Mouse (Mus musculus) C2C12 (cell line): ENCODE data around the gene Faf1. TPM values are rescaled to one million over a fixed set of nuclear protein-coding genes. Genes with fewer than 3 reads are reported as not detected.

Experiments
- H3K27me3 ChIP-seq: one replicate; pipeline ENCODE4 v1.6.1; 2011; ENCODE audit not compliant: control insufficient read depth, insufficient read depth, insufficient read length
- H3K36me3 ChIP-seq: one replicate; pipeline ENCODE4 v1.6.1; 2011; ENCODE audit not compliant: control insufficient read depth, insufficient read depth
- H3K4me3 ChIP-seq: one replicate; pipeline ENCODE4 v1.5.1; 2011; ENCODE audit warnings: mild to moderate bottlenecking, control low read depth; ENCODE audit not compliant: poor library complexity, insufficient read depth, severe bottlenecking
- H3K79me2 ChIP-seq: one replicate; pipeline ENCODE4 v1.6.1; 2011; ENCODE audit not compliant: control insufficient read depth, insufficient read depth
- H3K79me3 ChIP-seq: one replicate; pipeline ENCODE4 v1.6.1; 2011; ENCODE audit warnings: low read depth, control low read depth
- H3ac ChIP-seq: one replicate; pipeline ENCODE3; 2011; ENCODE audit warnings: low read depth; ENCODE audit not compliant: control insufficient read depth, insufficient read length
- CEBPB ChIP-seq: IDR thresholded peaks from one replicate; pipeline ENCODE4 v1.6.1; 2011; ENCODE audit warnings: low read depth, mild to moderate bottlenecking, control low read depth, moderate library complexity
- CTCF ChIP-seq: IDR thresholded peaks from one replicate; pipeline ENCODE4 v1.5.1; 2011; ENCODE audit not compliant: control insufficient read depth, insufficient read depth, insufficient read length
- FOSL1 ChIP-seq: IDR thresholded peaks from one replicate; pipeline ENCODE4 v1.8.0; 2011; ENCODE audit warnings: mild to moderate bottlenecking, low read length; ENCODE audit not compliant: poor library complexity, insufficient read depth, severe bottlenecking
- MAX ChIP-seq: IDR thresholded peaks from one replicate; pipeline ENCODE4 v1.6.1; 2011; ENCODE audit warnings: mild to moderate bottlenecking, control low read depth
- MYOD1 ChIP-seq: IDR thresholded peaks from one replicate; pipeline ENCODE4 v1.6.1; 2011; ENCODE audit warnings: low read depth; ENCODE audit not compliant: control insufficient read depth, insufficient read length
- MYOG ChIP-seq: IDR thresholded peaks from one replicate; pipeline ENCODE4 v1.6.1; 2011; ENCODE audit not compliant: control insufficient read depth, insufficient read length; ENCODE audit errors: extremely low read depth
- USF1 ChIP-seq: IDR thresholded peaks from one replicate; pipeline ENCODE4 v1.6.1; 2011; ENCODE audit warnings: low read depth, mild to moderate bottlenecking, control low read depth, moderate library complexity
- polyA plus RNA-seq: library from polyadenylated mRNA; unstranded; fragments of >200 nt; fragmentation: generic; extraction: Trizol; gene quantifications from one replicate; pipeline ENCODE4 v1.2.1, GENCODE M21; 2012; ENCODE audit warnings: missing spikeins

Gene Faf1
- polyA plus RNA-seq, 1 experiment, result 21.4 TPM

- H3K79me3 ChIP-seq, result peaks cover 32% of the 10 kb centered on the region
- H3ac ChIP-seq, result no peak overlapping the region
- TF ChIP-seq MAX, result no peak
- TF ChIP-seq FOSL1, result no peak
- no peak for TF ChIP-seq CEBPB
- no peak for TF ChIP-seq CTCF
- no peak for TF ChIP-seq MYOG
- no peak for TF ChIP-seq MYOD1
- TF ChIP-seq USF1, result no peak
- no peaks in the 10 kb centered on the region for H3K27me3 ChIP-seq
- H3K4me3 ChIP-seq, result no peak overlapping the region
- H3K79me2 ChIP-seq, result peaks cover 44% of the 10 kb centered on the region
- peaks cover 11% of the 10 kb centered on the region for H3K36me3 ChIP-seq
Measured at GRCm38 (mm10) chr4:109660568-109660967, 15.8 kb upstream of the Faf1 start.

DNA sequence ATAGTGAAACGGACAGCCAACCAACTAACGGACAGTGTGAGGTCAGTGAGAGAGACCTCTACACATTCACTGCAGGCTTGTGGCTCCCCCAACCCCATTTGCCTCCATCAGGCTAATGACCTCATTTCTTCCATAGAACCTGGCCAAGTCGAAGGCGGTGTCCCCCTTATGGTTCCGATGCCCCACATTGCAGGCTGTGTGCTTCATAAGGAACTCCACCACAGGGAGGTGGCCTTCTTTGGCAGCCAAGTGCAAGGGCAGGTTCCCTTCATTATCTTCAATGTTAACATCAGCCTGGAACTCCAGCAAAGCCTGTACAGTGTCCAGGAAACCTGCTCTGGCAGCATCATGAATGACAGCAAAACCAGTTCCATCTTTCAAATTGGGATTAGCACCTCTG lies 15.2 kb upstream of the Faf1 start:
- Histone ChIP-seq H3K27me3 (no peaks in the 10 kb centered on the region), H3K79me3 (peaks cover 36% of the 10 kb centered on the region), H3ac (no peak overlapping the region), H3K79me2 (peaks cover 50% of the 10 kb centered on the region), H3K36me3 (peaks cover 11% of the 10 kb centered on the region), H3K4me3 (no peak overlapping the region)
- TF ChIP-seq CTCF (no peak), MYOG (no peak), FOSL1 (no peak), MAX (no peak), CEBPB (no peak), USF1 (no peak), MYOD1 (no peak)

GRCm38 (mm10) chr4:109662271-109662670 lies 14.1 kb upstream of the Faf1 start:
- Histone ChIP-seq H3K79me3 (peaks cover 36% of the 10 kb centered on the region), H3K79me2 (peaks cover 51% of the 10 kb centered on the region), H3ac (no peak overlapping the region), H3K4me3 (no peak overlapping the region), H3K27me3 (no peaks in the 10 kb centered on the region), H3K36me3 (peaks cover 11% of the 10 kb centered on the region)
- TF ChIP-seq CEBPB (no peak), USF1 (no peak), MAX (no peak), MYOG (no peak), MYOD1 (no peak), FOSL1 (no peak), CTCF (no peak)

GRCm38 (mm10) chr4:109664091-109664490 lies 12.3 kb upstream of the Faf1 start:
- Histone ChIP-seq H3K27me3 (no peaks in the 10 kb centered on the region), H3K4me3 (peak overlapping the region; percentile 79)
- no peak for TF ChIP-seq CEBPB

DNA sequence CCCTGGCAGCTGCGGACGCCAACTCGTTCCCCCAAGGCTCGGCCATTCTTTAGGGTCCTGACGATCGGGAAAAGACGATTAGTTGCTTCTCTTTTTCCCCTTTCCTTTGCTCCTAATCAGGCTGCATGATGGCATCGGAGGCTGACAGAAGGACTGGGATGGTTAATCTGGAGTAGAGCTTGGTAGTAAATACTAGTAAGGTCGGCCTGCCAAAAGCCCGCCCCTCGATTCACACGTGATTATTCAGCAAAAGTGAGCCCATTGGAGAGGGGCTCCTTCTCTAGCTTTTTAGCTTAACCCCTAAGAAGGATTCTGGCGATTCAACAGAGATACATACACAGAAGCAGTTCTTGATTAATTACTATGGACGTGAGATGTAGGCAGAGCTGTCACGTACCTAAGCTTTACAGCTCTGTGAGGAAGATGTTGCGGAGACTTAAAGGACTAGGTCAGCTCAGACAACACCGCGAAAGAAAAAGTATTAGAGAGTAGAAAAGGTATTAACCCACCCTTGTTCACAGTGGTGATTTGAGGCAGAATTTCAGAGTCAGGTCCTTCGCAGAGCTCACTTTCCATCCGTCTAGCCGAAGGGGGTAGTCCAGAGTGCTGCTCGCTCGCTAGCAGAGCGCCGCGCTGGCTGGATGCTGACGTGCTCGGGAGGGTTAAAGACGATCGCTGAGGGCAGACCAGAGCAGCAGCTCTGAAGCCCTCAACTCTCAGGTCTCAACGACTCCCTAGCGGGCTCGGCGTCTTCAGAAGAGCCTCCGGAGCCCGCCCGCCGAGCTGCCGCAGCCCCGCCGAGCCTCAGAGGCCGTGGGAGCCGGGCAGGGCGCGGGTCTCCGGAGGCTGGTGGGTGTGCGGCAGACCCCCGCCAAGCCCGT lies 11.0 kb upstream of the Faf1 start:
- no peaks in the 10 kb centered on the region for H3K27me3 ChIP-seq
- peak overlapping the region; percentile 84 for H3ac ChIP-seq
- peaks cover 37% of the 10 kb centered on the region for H3K79me3 ChIP-seq
- H3K4me3 ChIP-seq, result peak overlapping the region; percentile 79
- TF ChIP-seq CTCF (no peak), MAX (peak; percentile 16), USF1 (peak; percentile 76), MYOD1 (no peak), FOSL1 (no peak), MYOG (no peak), CEBPB (no peak)
- H3K79me2 ChIP-seq, result peaks cover 51% of the 10 kb centered on the region
- peaks cover 11% of the 10 kb centered on the region for H3K36me3 ChIP-seq

More at GRCm38 (mm10) chr4:109664091-109664490, 12.3 kb upstream of the Faf1 start:
- Histone ChIP-seq H3ac (peak overlapping the region; percentile 53), H3K79me2 (peaks cover 51% of the 10 kb centered on the region), H3K79me3 (peaks cover 37% of the 10 kb centered on the region), H3K36me3 (peaks cover 11% of the 10 kb centered on the region)

GRCm38 (mm10) chr4:109665982-109666460 lies 10.4 kb upstream of the Faf1 start:
- H3K4me3 ChIP-seq, result peak overlapping the region; percentile 79
- peaks cover 37% of the 10 kb centered on the region for H3K79me3 ChIP-seq
- peak overlapping the region; percentile 84 for H3ac ChIP-seq
- H3K27me3 ChIP-seq, result no peaks in the 10 kb centered on the region
- peaks cover 48% of the 10 kb centered on the region for H3K79me2 ChIP-seq
- TF ChIP-seq CEBPB, result no peak
- TF ChIP-seq CTCF, result no peak
- TF ChIP-seq MYOG, result no peak
- no peak for TF ChIP-seq MYOD1
- TF ChIP-seq FOSL1, result no peak
- no peak for TF ChIP-seq USF1
- no peak for TF ChIP-seq MAX
- peaks cover 9% of the 10 kb centered on the region for H3K36me3 ChIP-seq
